Mouse (Mus musculus): ENCODE measurements around the gene Cnot11. TPM values are rescaled to one million over a fixed set of nuclear protein-coding genes. Genes with fewer than 3 reads are reported as not detected.
"Not testable (repeated sequence)": the region's sequence is repeated elsewhere in the genome, so short reads cannot be mapped to it uniquely, and the experiment has no call there.

Cnot11 gene
- polyA plus RNA-seq, 1 experiment from 2014 or later: 33.5 TPM

DNA sequence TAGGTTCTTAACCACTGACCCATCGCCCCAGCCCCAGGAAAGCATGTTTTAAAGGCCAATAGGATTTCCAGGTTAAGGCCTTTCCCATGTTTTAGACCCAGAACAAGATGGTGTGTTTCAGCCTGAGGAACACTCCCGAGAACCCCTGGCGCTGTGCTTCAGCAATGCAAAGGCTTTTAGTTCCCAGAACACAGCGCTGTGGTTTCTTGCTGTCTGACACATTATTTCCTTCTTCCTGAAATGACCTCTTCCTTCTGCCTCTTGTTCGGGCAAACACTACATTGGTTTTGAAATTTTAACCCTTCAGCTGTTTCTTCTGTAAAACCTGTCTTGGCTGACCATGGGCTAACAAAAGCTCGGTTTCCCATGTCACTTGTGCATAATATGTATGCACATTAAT is 44.3 kb downstream of the Cnot11 start:
- Histone ChIP-seq H3K4me1 (ENCODE audit: control insufficient read depth, insufficient read depth, low read length) (peaks cover 10% of the 10 kb centered on the region; the same call in 1 of the 2 replicates), H3K4me2 (ENCODE audit: low read depth) (no peak overlapping the region), H3K9me3 (ENCODE audit: control insufficient read depth, low read length) (no peaks in the 10 kb centered on the region), H3K27me3 (ENCODE audit: control insufficient read depth, insufficient read depth, low read length) (no peaks in the 10 kb centered on the region), H3K36me3 (ENCODE audit: control insufficient read depth, insufficient read depth, low read length) (no peaks in the 10 kb centered on the region), H3K4me3 (ENCODE audit: low read depth, low read length) (no peak overlapping the region), H3K27ac (ENCODE audit: low read depth, low read length) (no peak overlapping the region), H3K9ac (ENCODE audit: low read length) (no peak overlapping the region)
- ATAC-seq (ENCODE audit: insufficient read depth, low FRiP score, low TSS enrichment): no peak
- 84% methylated on average over 6 of the region's 6 CpGs for WGBS
- DNase-seq (ENCODE audit: low spot score): no peak

DNA sequence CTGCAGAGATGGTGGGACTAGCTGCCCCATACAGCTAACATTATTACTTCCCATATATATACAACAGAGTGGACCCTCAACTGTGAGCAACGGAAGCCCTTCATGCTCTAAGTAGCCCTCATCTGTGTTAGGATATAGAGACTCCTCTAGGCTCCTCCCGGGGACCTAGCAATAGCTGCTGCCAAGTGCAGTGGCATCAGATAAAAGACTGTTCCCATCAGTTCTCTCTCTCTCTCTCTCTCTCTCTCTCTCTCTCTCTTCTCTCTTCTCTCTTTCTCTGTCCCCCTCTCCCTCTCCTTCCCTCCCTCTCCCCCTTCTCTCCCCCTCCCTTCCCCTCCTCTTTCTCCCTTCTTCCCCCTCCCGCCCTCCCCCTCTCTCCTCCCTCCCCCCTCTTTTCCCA is 46.4 kb downstream of the Cnot11 start:
- no peak overlapping the region for H3K27ac ChIP-seq (ENCODE audit: low read depth, low read length)
- no peaks in the 10 kb centered on the region for H3K27me3 ChIP-seq (ENCODE audit: control insufficient read depth, insufficient read depth, low read length)
- 83% methylated on average over 2 of the region's 3 CpGs for WGBS
- H3K4me1 ChIP-seq (ENCODE audit: control insufficient read depth, insufficient read depth, low read length): peaks cover 3% of the 10 kb centered on the region; the same call in 1 of the 2 replicates
- no peak overlapping the region for H3K4me3 ChIP-seq (ENCODE audit: low read depth, low read length)
- ATAC-seq (ENCODE audit: insufficient read depth, low FRiP score, low TSS enrichment) (no peak), DNase-seq (ENCODE audit: low spot score) (no peak)
- no peaks in the 10 kb centered on the region for H3K36me3 ChIP-seq (ENCODE audit: control insufficient read depth, insufficient read depth, low read length)
- no peak overlapping the region for H3K9ac ChIP-seq (ENCODE audit: low read length)
- no peaks in the 10 kb centered on the region for H3K9me3 ChIP-seq (ENCODE audit: control insufficient read depth, low read length)
- no peak overlapping the region for H3K4me2 ChIP-seq (ENCODE audit: low read depth)

DNA sequence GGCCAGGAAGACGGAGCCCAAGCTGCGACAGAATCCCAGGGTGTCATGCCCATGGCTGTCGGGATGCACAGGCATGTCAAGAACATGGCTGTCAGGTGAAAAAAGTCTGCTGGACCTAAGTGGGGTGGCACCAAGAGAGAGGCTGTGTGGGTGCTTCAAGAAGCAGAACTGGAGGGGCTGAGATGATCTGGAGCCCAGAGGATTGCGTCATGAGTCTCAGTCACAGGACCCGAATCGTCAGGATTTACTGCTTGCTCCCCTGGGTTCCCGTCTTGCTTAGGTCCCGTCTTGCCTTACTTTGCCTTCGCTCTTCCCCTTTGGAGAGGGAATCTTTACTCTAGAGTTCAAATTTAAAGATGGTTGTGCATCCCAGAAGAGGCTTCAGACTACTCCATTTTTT is 48.4 kb downstream of the Cnot11 start:
- no peak overlapping the region for H3K9ac ChIP-seq (ENCODE audit: low read length)
- DNase-seq (ENCODE audit: low spot score) (no peak), ATAC-seq (ENCODE audit: insufficient read depth, low FRiP score, low TSS enrichment) (no peak)
- H3K36me3 ChIP-seq (ENCODE audit: control insufficient read depth, insufficient read depth, low read length): no peaks in the 10 kb centered on the region
- H3K9me3 ChIP-seq (ENCODE audit: control insufficient read depth, low read length): no peaks in the 10 kb centered on the region
- H3K4me2 ChIP-seq (ENCODE audit: low read depth): no peak overlapping the region
- H3K4me1 ChIP-seq (ENCODE audit: control insufficient read depth, insufficient read depth, low read length): no peaks in the 10 kb centered on the region
- H3K27me3 ChIP-seq (ENCODE audit: control insufficient read depth, insufficient read depth, low read length): no peaks in the 10 kb centered on the region
- 85% methylated on average over 9 of the region's 9 CpGs for WGBS
- H3K4me3 ChIP-seq (ENCODE audit: low read depth, low read length): no peak overlapping the region
- H3K27ac ChIP-seq (ENCODE audit: low read depth, low read length): no peak overlapping the region

DNA sequence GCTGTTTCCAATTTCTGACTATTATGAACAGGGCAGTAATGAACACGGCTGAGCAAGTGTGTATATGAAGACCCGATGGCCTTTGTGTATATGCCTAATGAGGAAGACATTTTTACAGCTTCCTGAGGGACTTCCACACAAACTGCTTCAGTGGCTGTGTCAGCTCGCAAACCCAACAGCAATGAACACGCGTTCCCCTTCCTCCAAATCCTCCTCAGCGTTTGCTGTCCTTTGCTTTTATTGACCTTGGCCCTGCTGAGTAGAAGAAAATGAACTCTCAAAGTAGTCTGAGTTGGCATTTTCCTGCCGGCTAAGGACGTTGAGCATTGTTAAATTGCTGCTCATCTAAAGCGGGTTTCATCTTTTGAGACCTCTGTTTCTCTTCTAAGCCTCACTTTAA is 50.6 kb downstream of the Cnot11 start:
- DNase-seq (ENCODE audit: low spot score) (no peak), ATAC-seq (ENCODE audit: insufficient read depth, low FRiP score, low TSS enrichment) (no peak)
- Histone ChIP-seq H3K4me1 (ENCODE audit: control insufficient read depth, insufficient read depth, low read length) (no peaks in the 10 kb centered on the region), H3K9me3 (ENCODE audit: control insufficient read depth, low read length) (no peaks in the 10 kb centered on the region), H3K27me3 (ENCODE audit: control insufficient read depth, insufficient read depth, low read length) (no peaks in the 10 kb centered on the region), H3K27ac (ENCODE audit: low read depth, low read length) (no peak overlapping the region), H3K4me2 (ENCODE audit: low read depth) (no peak overlapping the region), H3K4me3 (ENCODE audit: low read depth, low read length) (no peak overlapping the region), H3K36me3 (ENCODE audit: control insufficient read depth, insufficient read depth, low read length) (no peaks in the 10 kb centered on the region), H3K9ac (ENCODE audit: low read length) (no peak overlapping the region)
- 87% methylated on average over 9 of the region's 9 CpGs for WGBS

DNA sequence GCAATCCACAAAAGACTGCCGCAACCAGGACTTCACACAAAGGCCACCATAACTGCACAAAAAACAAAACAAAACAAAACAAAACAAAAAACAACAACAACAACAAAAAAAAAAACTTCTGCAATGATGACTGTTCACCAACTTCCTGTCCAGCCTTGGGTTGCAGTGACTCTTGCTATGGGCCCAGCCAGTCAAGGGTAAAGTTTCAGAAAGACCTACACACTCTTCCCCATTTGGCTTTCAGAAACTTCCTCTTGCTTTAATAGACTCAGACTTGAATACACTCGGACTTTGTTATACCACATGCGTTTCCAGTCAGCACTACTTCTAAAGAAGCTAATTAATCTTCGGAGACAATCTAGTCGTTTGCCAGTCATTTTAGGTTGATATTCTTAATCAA is 55.4 kb downstream of the Cnot11 start:
- Histone ChIP-seq H3K9me3 (ENCODE audit: control insufficient read depth, low read length) (no peaks in the 10 kb centered on the region), H3K27me3 (ENCODE audit: control insufficient read depth, insufficient read depth, low read length) (no peaks in the 10 kb centered on the region), H3K27ac (ENCODE audit: low read depth, low read length) (no peak overlapping the region), H3K36me3 (ENCODE audit: control insufficient read depth, insufficient read depth, low read length) (no peaks in the 10 kb centered on the region), H3K4me2 (ENCODE audit: low read depth) (no peak overlapping the region), H3K4me1 (ENCODE audit: control insufficient read depth, insufficient read depth, low read length) (no peaks in the 10 kb centered on the region), H3K9ac (ENCODE audit: low read length) (no peak overlapping the region), H3K4me3 (ENCODE audit: low read depth, low read length) (no peak overlapping the region)
- ATAC-seq (ENCODE audit: insufficient read depth, low FRiP score, low TSS enrichment) (no peak), DNase-seq (ENCODE audit: low spot score) (no peak)
- 83% methylated on average over 5 of the region's 5 CpGs for WGBS

DNA sequence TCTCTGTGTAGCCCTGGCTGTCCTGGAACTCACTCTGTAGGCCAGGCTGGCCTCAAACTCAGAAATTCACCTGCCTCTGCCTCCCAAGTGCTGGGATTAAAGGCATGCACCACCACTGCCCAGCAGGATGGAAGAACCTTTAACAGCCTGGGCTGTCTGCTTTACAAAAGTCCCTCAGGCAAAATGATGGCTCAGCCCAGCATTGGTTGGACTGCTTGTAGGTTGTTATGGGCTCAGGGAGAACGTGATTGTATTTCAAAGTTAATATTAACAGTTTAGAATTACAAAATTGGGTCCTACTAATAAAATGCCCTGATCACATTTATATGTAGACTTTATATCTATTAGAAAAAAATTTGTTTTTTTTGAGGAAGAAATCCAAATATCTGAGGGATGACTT is 56.8 kb downstream of the Cnot11 start:
- H3K27me3 ChIP-seq (ENCODE audit: control insufficient read depth, insufficient read depth, low read length); H3K9ac ChIP-seq (ENCODE audit: low read length); DNase-seq (ENCODE audit: low spot score); H3K27ac ChIP-seq (ENCODE audit: low read depth, low read length); H3K4me3 ChIP-seq (ENCODE audit: low read depth, low read length); H3K4me2 ChIP-seq (ENCODE audit: low read depth); H3K4me1 ChIP-seq (ENCODE audit: control insufficient read depth, insufficient read depth, low read length); H3K9me3 ChIP-seq (ENCODE audit: control insufficient read depth, low read length); ATAC-seq (ENCODE audit: insufficient read depth, low FRiP score, low TSS enrichment); H3K36me3 ChIP-seq (ENCODE audit: control insufficient read depth, insufficient read depth, low read length): not testable (repeated sequence)
- WGBS: 77% methylated on average over 1 of the region's 1 CpGs

DNA sequence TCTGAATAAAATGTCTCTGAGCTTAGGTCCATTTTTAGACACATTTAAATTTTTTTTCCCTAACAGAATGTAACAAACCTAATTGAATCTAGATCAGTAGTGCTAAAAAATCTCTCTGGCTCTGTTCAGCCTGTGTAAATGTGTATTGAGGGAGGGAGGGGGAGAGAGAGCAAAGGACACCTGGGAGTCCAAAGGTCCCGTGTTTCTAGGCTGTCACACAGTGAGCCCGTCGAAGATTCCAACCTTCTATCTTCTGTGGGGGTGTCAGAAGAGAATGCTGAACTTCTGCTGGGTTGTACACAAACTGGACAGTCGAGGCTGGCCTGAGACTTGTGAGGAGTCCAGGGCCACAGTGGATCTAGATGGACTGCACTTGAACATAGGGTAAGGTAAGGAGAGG is 57.3 kb downstream of the Cnot11 start:
- Histone ChIP-seq H3K9ac (ENCODE audit: low read length) (no peak overlapping the region), H3K4me1 (ENCODE audit: control insufficient read depth, insufficient read depth, low read length) (no peaks in the 10 kb centered on the region), H3K27me3 (ENCODE audit: control insufficient read depth, insufficient read depth, low read length) (no peaks in the 10 kb centered on the region), H3K9me3 (ENCODE audit: control insufficient read depth, low read length) (no peaks in the 10 kb centered on the region), H3K27ac (ENCODE audit: low read depth, low read length) (no peak overlapping the region), H3K36me3 (ENCODE audit: control insufficient read depth, insufficient read depth, low read length) (no peaks in the 10 kb centered on the region), H3K4me2 (ENCODE audit: low read depth) (no peak overlapping the region), H3K4me3 (ENCODE audit: low read depth, low read length) (no peak overlapping the region)
- 83% methylated on average over 4 of the region's 4 CpGs for WGBS
- no peak for ATAC-seq (ENCODE audit: insufficient read depth, low FRiP score, low TSS enrichment)
- DNase-seq (ENCODE audit: low spot score): no peak

DNA sequence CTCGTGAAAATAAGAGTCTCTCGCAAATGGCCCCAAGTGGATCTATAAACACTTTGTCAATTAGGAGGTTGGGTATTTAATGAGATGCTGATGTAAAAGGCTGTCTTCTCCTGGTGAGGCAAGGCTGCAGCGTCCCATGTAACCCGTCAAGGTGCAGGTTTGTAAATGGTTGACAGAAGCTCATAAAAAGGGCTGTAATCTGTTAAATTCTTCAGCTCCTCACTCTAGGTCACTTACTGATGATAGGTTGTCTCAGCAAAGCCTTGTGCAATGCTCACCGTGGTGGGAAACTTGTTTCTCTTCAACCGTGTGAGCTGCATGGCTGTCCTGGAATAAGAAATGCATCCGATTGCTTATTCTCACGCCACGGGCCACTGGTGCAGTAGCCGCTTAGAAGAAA is 59.0 kb downstream of the Cnot11 start:
- Histone ChIP-seq H3K36me3 (ENCODE audit: control insufficient read depth, insufficient read depth, low read length) (no peaks in the 10 kb centered on the region), H3K9ac (ENCODE audit: low read length) (no peak overlapping the region), H3K4me2 (ENCODE audit: low read depth) (no peak overlapping the region), H3K27me3 (ENCODE audit: control insufficient read depth, insufficient read depth, low read length) (no peaks in the 10 kb centered on the region), H3K4me1 (ENCODE audit: control insufficient read depth, insufficient read depth, low read length) (no peaks in the 10 kb centered on the region), H3K4me3 (ENCODE audit: low read depth, low read length) (no peak overlapping the region), H3K27ac (ENCODE audit: low read depth, low read length) (no peak overlapping the region), H3K9me3 (ENCODE audit: control insufficient read depth, low read length) (no peaks in the 10 kb centered on the region)
- 75% methylated on average over 10 of the region's 10 CpGs for WGBS
- ATAC-seq (ENCODE audit: insufficient read depth, low FRiP score, low TSS enrichment) (no peak), DNase-seq (ENCODE audit: low spot score) (no peak)

Measured in neural tube, embryonic 11.5 days (tissue).